Mouse (Mus musculus) liver, embryonic 12.5 days (tissue): ENCODE data around the gene Dazap2. TPM values are rescaled to one million over a fixed set of nuclear protein-coding genes. Genes with fewer than 3 reads are reported as not detected.

Experiments used
- ATAC-seq: fragments of 200-750 bp; cut with Nextera tagmentation; 2 replicates; pipeline ENCODE4 v1.8.0; 2017; ENCODE audit warnings: moderate number of reproducible peaks, mild to moderate bottlenecking, moderate library complexity
- H3K27ac ChIP-seq: fragments of 300-500 bp; sonication (generic); 2 replicates; pipeline ENCODE4 v1.5.1; 2016; ENCODE audit warnings: mild to moderate bottlenecking
- H3K27me3 ChIP-seq: fragments of 300-500 bp; sonication (generic); replicated peaks from 2 replicates; pipeline ENCODE4 v1.6.1; 2016; ENCODE audit warnings: mild to moderate bottlenecking, moderate library complexity
- H3K36me3 ChIP-seq: fragments of 300-500 bp; sonication (generic); 2 replicates; pipeline ENCODE4 v1.6.1; 2016; ENCODE audit warnings: mild to moderate bottlenecking, moderate library complexity
- H3K4me1 ChIP-seq: fragments of 300-500 bp; sonication (generic); 2 replicates; pipeline ENCODE4 v1.6.1; 2016
- H3K4me2 ChIP-seq: fragments of 300-500 bp; sonication (generic); 2 replicates; pipeline ENCODE4 v1.6.1; 2016; ENCODE audit warnings: mild to moderate bottlenecking, moderate library complexity
- H3K4me3 ChIP-seq: fragments of 300-500 bp; sonication (generic); 2 replicates; pipeline ENCODE4 v1.5.1; 2016; ENCODE audit warnings: mild to moderate bottlenecking, moderate library complexity
- H3K9ac ChIP-seq: fragments of 300-500 bp; sonication (generic); 2 replicates; pipeline ENCODE4 v1.6.1; 2016; ENCODE audit warnings: mild to moderate bottlenecking, moderate library complexity
- H3K9me3 ChIP-seq: fragments of 300-500 bp; sonication (generic); replicated peaks from 2 replicates; pipeline ENCODE4 v1.6.1; 2016; ENCODE audit warnings: mild to moderate bottlenecking, moderate library complexity
- WGBS: fragments of 180-500 bp; shearing (Covaris S2); methylation state at CpG from one replicate; pipeline ENCODE4 v1.1.7; 2016; ENCODE audit not compliant: insufficient replicate concordance; 5-methylcytosine and 5-hydroxymethylcytosine counted together
- polyA plus RNA-seq: library from polyadenylated mRNA; unstranded; fragments of >200 nt; fragmentation: Nextera tagmentation; extraction: Ambion mirVana; gene quantifications from 2 replicates; pipeline ENCODE4 v1.2.1, GENCODE M21; 2016

The Dazap2 gene
- polyA plus RNA-seq, 1 experiment from 2014 or later: 163 TPM

- ATAC-seq: no peak
- Histone ChIP-seq H3K4me3 (no peak overlapping the region), H3K9me3 (no peaks in the 10 kb centered on the region), H3K27me3 (peaks cover 39% of the 10 kb centered on the region), H3K9ac (no peak overlapping the region), H3K36me3 (no peaks in the 10 kb centered on the region), H3K27ac (no peak overlapping the region), H3K4me1 (peaks cover 40% of the 10 kb centered on the region), H3K4me2 (no peak overlapping the region)
- WGBS: 82% methylated on average over 3 of the region's 3 CpGs
These were observed 15.0 kb downstream of the Dazap2 start for GRCm38 (mm10) chr15:100630126-100630525.

- no peak overlapping the region for H3K9ac ChIP-seq
- H3K4me1 ChIP-seq: peaks cover 54% of the 10 kb centered on the region
- H3K27me3 ChIP-seq: peaks cover 54% of the 10 kb centered on the region
- no peak overlapping the region for H3K27ac ChIP-seq
- H3K9me3 ChIP-seq: no peaks in the 10 kb centered on the region
- no peak overlapping the region for H3K4me2 ChIP-seq
- H3K4me3 ChIP-seq: no peak overlapping the region
- WGBS: 41% methylated on average over 12 of the region's 12 CpGs
- ATAC-seq: no peak
- no peaks in the 10 kb centered on the region for H3K36me3 ChIP-seq
These were observed 16.5 kb downstream of the Dazap2 start for GRCm38 (mm10) chr15:100631454-100632170.

- no peak overlapping the region for H3K4me2 ChIP-seq
- no peak overlapping the region for H3K4me3 ChIP-seq
- H3K9me3 ChIP-seq: no peaks in the 10 kb centered on the region
- H3K27ac ChIP-seq: no peak overlapping the region
- H3K9ac ChIP-seq: no peak overlapping the region
- peaks cover 61% of the 10 kb centered on the region for H3K27me3 ChIP-seq
- H3K36me3 ChIP-seq: no peaks in the 10 kb centered on the region
- ATAC-seq: no peak
- H3K4me1 ChIP-seq: peaks cover 58% of the 10 kb centered on the region
- WGBS: 53% methylated on average over 5 of the region's 5 CpGs
These were observed 17.2 kb downstream of the Dazap2 start for GRCm38 (mm10) chr15:100632323-100632722.

- H3K27me3 ChIP-seq: peaks cover 71% of the 10 kb centered on the region
- ATAC-seq: no peak
- no peak overlapping the region for H3K9ac ChIP-seq
- H3K4me1 ChIP-seq: peaks cover 49% of the 10 kb centered on the region
- 78% methylated on average over 10 of the region's 10 CpGs for WGBS
- H3K36me3 ChIP-seq: no peaks in the 10 kb centered on the region
- H3K9me3 ChIP-seq: no peaks in the 10 kb centered on the region
- H3K4me3 ChIP-seq: no peak overlapping the region
- H3K27ac ChIP-seq: no peak overlapping the region
- no peak overlapping the region for H3K4me2 ChIP-seq
These were observed 18.2 kb downstream of the Dazap2 start for GRCm38 (mm10) chr15:100633341-100633740.

- Histone ChIP-seq H3K36me3 (no peaks in the 10 kb centered on the region), H3K4me2 (no peak overlapping the region), H3K4me3 (0 out of 2 replicates have a peak overlapping the region, but pooled peaks have one; percentile 59), H3K27me3 (peaks cover 74% of the 10 kb centered on the region), H3K4me1 (peaks cover 43% of the 10 kb centered on the region), H3K9me3 (no peaks in the 10 kb centered on the region), H3K9ac (no peak overlapping the region), H3K27ac (no peak overlapping the region)
- ATAC-seq: no peak
- 13% methylated on average over 9 of the region's 9 CpGs for WGBS
These were observed 20.1 kb downstream of the Dazap2 start for GRCm38 (mm10) chr15:100635239-100635638.

GRCm38 (mm10) chr15:100635851-100636645, 20.9 kb downstream of the Dazap2 start:
- no peaks in the 10 kb centered on the region; the same call in 1 of the 2 replicates for H3K36me3 ChIP-seq
- peak overlapping the region; percentile 62 for H3K9ac ChIP-seq
- no peak for ATAC-seq
- H3K27ac ChIP-seq: 0 out of 2 replicates have a peak overlapping the region, but pooled peaks have one; percentile 12
- peak overlapping the region; percentile 80 for H3K4me2 ChIP-seq
- no peaks in the 10 kb centered on the region for H3K9me3 ChIP-seq
- peaks cover 68% of the 10 kb centered on the region for H3K27me3 ChIP-seq
- peak overlapping the region; percentile 59 for H3K4me3 ChIP-seq
- peaks cover 43% of the 10 kb centered on the region for H3K4me1 ChIP-seq
- 5% methylated on average over 38 of the region's 38 CpGs for WGBS

GRCm38 (mm10) chr15:100636700-100637501, 21.8 kb downstream of the Dazap2 start, which contains the start of gene Smagp:
Gene Smagp (minus strand): TSS chr15:100636940.
- Histone ChIP-seq H3K4me3 (peak within 1 kb of the TSS; percentile 59), H3K9ac (peak within 1 kb of the TSS; percentile 62), H3K36me3 (peaks cover 4% of the 10 kb centered on the region; the same call in 1 of the 2 replicates), H3K27me3 (peaks cover 66% of the 10 kb centered on the region), H3K4me1 (peaks cover 35% of the 10 kb centered on the region), H3K27ac (0 out of 2 replicates have a peak within 1 kb of the TSS, but pooled peaks have one; percentile 12), H3K9me3 (no peaks in the 10 kb centered on the region), H3K4me2 (peak within 1 kb of the TSS; percentile 80)
- under 1% methylated on average over 62 of the region's 77 CpGs for WGBS
- ATAC-seq: peak; percentile 44; the same call in 1 of the 2 replicates

- 11% methylated on average over 6 of the region's 6 CpGs for WGBS
- H3K9ac ChIP-seq: no peak overlapping the region
- peak overlapping the region; percentile 80 for H3K4me2 ChIP-seq
- H3K4me1 ChIP-seq: peaks cover 27% of the 10 kb centered on the region
- peaks cover 65% of the 10 kb centered on the region for H3K27me3 ChIP-seq
- 0 out of 2 replicates have a peak, but pooled peaks have one; percentile 19 for ATAC-seq
- no peak overlapping the region for H3K27ac ChIP-seq
- no peak overlapping the region; the same call in 1 of the 2 replicates for H3K4me3 ChIP-seq
- no peaks in the 10 kb centered on the region for H3K9me3 ChIP-seq
- H3K36me3 ChIP-seq: peaks cover 5% of the 10 kb centered on the region; the same call in 1 of the 2 replicates
These were observed 22.5 kb downstream of the Dazap2 start for GRCm38 (mm10) chr15:100637661-100638060.

GRCm38 (mm10) chr15:100639972-100640750, 25.0 kb downstream of the Dazap2 start:
- ATAC-seq: no peak
- H3K27me3 ChIP-seq: peaks cover 42% of the 10 kb centered on the region
- H3K4me2 ChIP-seq: no peak overlapping the region
- 66% methylated on average over 16 of the region's 16 CpGs for WGBS
- no peak overlapping the region for H3K27ac ChIP-seq
- H3K4me3 ChIP-seq: no peak overlapping the region
- H3K9ac ChIP-seq: no peak overlapping the region
- H3K4me1 ChIP-seq: peaks cover 17% of the 10 kb centered on the region
- H3K9me3 ChIP-seq: no peaks in the 10 kb centered on the region
- H3K36me3 ChIP-seq: peaks cover 15% of the 10 kb centered on the region

- Histone ChIP-seq H3K27ac (no peak overlapping the region), H3K4me1 (peaks cover 7% of the 10 kb centered on the region), H3K9me3 (no peaks in the 10 kb centered on the region), H3K9ac (no peak overlapping the region), H3K4me2 (no peak overlapping the region), H3K4me3 (no peak overlapping the region), H3K27me3 (peaks cover 30% of the 10 kb centered on the region), H3K36me3 (peaks cover 18% of the 10 kb centered on the region)
- no peak for ATAC-seq
- 77% methylated on average over 11 of the region's 16 CpGs for WGBS
These were observed 26.2 kb downstream of the Dazap2 start for GRCm38 (mm10) chr15:100641226-100641810.
